In the genomic region with DNA sequence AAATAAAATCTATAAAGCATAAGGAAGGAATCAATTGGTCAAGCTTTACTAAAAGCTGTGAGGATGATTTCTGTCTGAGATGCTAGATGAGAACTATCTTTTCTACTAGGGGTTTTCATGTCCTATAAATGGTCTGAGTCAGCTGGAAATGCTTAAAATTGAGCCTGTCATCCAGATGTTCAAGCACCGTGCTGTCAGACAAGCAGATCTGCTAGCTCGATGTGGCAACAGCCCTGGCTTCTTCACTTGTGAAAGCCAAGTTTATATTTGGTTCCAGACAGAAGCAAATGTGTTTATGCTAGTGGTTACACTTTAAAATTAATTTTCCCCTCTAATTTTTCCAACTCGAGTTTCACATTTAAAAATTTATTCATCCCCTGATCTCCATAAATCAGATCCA, we compare ENCODE assay signal across 11 mouse cellular contexts.
"Had no signal": no experiment of that assay in that cellular context is flagged by ENCODE, and none has a peak within 500 bp of the region (broad histone marks: within the 10 kb centered on the region; RNA-seq: fewer than 3 reads in every experiment).

No protein-coding gene starts in this region.

- H3K9ac ChIP-seq: liver, embryonic 14.5 days; lung, embryonic 15.5 days; midbrain, embryonic 13.5 days; stomach, embryonic 15.5 days had no signal

- H3K27me3 ChIP-seq: lung, embryonic 15.5 days; midbrain, embryonic 13.5 days; stomach, embryonic 15.5 days had no signal

- H3K4me2 ChIP-seq: lung, embryonic 15.5 days; midbrain, embryonic 13.5 days; stomach, embryonic 15.5 days had no signal

- H3K36me3 ChIP-seq: lung, embryonic 15.5 days; midbrain, embryonic 13.5 days; stomach, embryonic 15.5 days had no signal

- H3K4me1 ChIP-seq: lung, embryonic 15.5 days; midbrain, embryonic 13.5 days; stomach, embryonic 15.5 days had no signal

- H3K27ac ChIP-seq: layer of hippocampus, adult 2 months; liver, embryonic 14.5 days; lung, embryonic 15.5 days; midbrain, embryonic 13.5 days; stomach, embryonic 15.5 days had no signal

- H3K9me3 ChIP-seq: lung, embryonic 15.5 days; midbrain, embryonic 13.5 days; stomach, embryonic 15.5 days had no signal

- H3K4me3 ChIP-seq: layer of hippocampus, adult 2 months; lung, embryonic 15.5 days; midbrain, embryonic 13.5 days; stomach, embryonic 15.5 days had no signal

- DNase-seq: kidney, adult 11 months; kidney, postnatal 10 days; kidney, postnatal 4 days; left cerebral cortex, postnatal 4 days; right cerebral cortex, postnatal 14 days; thymus, postnatal 36 days had no signal

- ATAC-seq: midbrain, embryonic 13.5 days had no signal
